Mouse (Mus musculus) heart, adult 18-20 months (tissue): ENCODE measurements around the gene Acer1. TPM values are rescaled to one million over a fixed set of nuclear protein-coding genes. Genes with fewer than 3 reads are reported as not detected.
"Not testable (repeated sequence)": the region's sequence is repeated elsewhere in the genome, so short reads cannot be mapped to it uniquely, and the experiment has no call there.

Source experiments
- DNase-seq, 2 experiments: peaks; one replicate each; pipeline ENCODE4 v3.0.0; 2021 to 2022; ENCODE audit warnings: mixed read lengths in 1 of 2
- total RNA-seq, 2 experiments: library from RNA; stranded (reverse); gene quantifications; 2 replicates each; pipeline ENCODE4 v1.2.3; 2021

Acer1 gene
- total RNA-seq, 2 experiments from 2014 or later: not detected

- DNase-seq: no peak
Measured at GRCm38 (mm10) chr17:56952639-56953038, 29.3 kb downstream of the Acer1 start.

- DNase-seq: peak; percentile 48 to 82
Measured at GRCm38 (mm10) chr17:56950915-56951314, 31.0 kb downstream of the Acer1 start.

- no peak for DNase-seq
Measured at GRCm38 (mm10) chr17:56938751-56939150, 43.2 kb downstream of the Acer1 start.

- DNase-seq: no peak
Measured at GRCm38 (mm10) chr17:56936731-56937130, 45.2 kb downstream of the Acer1 start.

GRCm38 (mm10) chr17:56935363-56936131 lies 46.4 kb downstream of the Acer1 start, which contains the start of gene Mllt1:
Gene Mllt1 (minus strand): TSS chr17:56935415.
- peak; percentile 99 to 100 for DNase-seq

- no peak for DNase-seq
Measured at GRCm38 (mm10) chr17:56934545-56935330, 47.2 kb downstream of the Acer1 start.

- no peak for DNase-seq
Measured at GRCm38 (mm10) chr17:56933395-56933794, 48.5 kb downstream of the Acer1 start.

- no peak for DNase-seq
Measured at GRCm38 (mm10) chr17:56930026-56930425, 51.9 kb downstream of the Acer1 start.

- DNase-seq: no peak
Measured at GRCm38 (mm10) chr17:56929530-56929929, 52.4 kb downstream of the Acer1 start.

GRCm38 (mm10) chr17:56929101-56929500 lies 52.8 kb downstream of the Acer1 start:
- no peak for DNase-seq

- DNase-seq: no peak
Measured at GRCm38 (mm10) chr17:56925998-56926397, 55.9 kb downstream of the Acer1 start.

- no peak for DNase-seq
Measured at GRCm38 (mm10) chr17:56919725-56920124, 62.2 kb downstream of the Acer1 start.

GRCm38 (mm10) chr17:56917166-56917565 lies 64.8 kb downstream of the Acer1 start:
- peak in 1 of 2 experiments; percentile 26 for DNase-seq

- DNase-seq: no peak
Measured at GRCm38 (mm10) chr17:56913444-56913843, 68.5 kb downstream of the Acer1 start.

GRCm38 (mm10) chr17:56913023-56913422 lies 68.9 kb downstream of the Acer1 start:
- no peak for DNase-seq

- DNase-seq: not testable (repeated sequence)
Measured at GRCm38 (mm10) chr17:56909764-56910163, 72.2 kb downstream of the Acer1 start.

GRCm38 (mm10) chr17:56907887-56908286 lies 74.0 kb downstream of the Acer1 start:
- DNase-seq: peak; percentile 48 to 53

GRCm38 (mm10) chr17:56907096-56907495 lies 74.8 kb downstream of the Acer1 start:
- DNase-seq: no peak

- no peak for DNase-seq
Measured at GRCm38 (mm10) chr17:56906166-56906565, 75.8 kb downstream of the Acer1 start.
